Mouse (Mus musculus): ENCODE measurements around the gene Slc6a12. TPM values are rescaled to one million over a fixed set of nuclear protein-coding genes. Genes with fewer than 3 reads are reported as not detected.

Gene Slc6a12
- polyA plus RNA-seq, 1 experiment from 2014 or later: not detected

DNA sequence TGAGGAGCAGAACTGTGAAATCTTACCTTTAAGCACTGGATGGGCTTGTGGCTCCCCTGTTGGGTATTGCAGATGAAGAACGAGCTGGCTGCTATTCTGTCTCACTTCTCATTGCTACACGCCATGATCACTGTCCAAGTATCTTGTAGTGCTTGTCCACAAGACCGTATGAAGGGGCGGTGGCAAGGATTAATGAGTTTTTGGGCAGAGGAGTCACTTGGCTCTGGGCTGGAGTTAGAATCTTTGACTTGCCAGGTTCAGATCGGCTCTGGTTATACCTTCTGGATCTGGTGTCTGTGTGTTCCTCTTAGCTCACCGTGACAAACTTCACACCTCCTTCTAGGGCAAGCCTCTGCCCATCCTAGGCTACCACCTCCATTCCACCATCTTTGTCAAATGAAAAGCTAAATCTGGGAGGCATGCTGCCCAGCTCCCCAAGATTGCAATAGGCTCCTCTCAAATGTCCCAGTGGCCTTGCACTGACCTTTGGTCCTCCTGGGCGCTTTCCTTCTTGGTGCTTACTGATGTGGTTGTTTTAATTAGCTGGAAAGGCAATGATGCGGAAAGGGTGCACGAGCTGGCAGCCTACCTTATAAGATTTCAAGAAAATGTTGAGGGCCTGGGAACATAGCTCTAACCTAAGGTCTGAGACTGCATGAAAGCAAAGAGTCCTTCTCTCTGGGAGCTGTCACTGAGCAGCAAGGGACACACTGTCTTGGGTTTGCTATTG lies 20.3 kb upstream of the Slc6a12 start:
- Histone ChIP-seq H3K27ac (ENCODE audit: low read length) (no peak overlapping the region), H3K9ac (ENCODE audit: low read length) (no peak overlapping the region), H3K4me2 (ENCODE audit: low read depth, low read length) (no peak overlapping the region), H3K27me3 (ENCODE audit: control insufficient read depth, insufficient read depth, low read depth, low read length) (no peaks in the 10 kb centered on the region), H3K36me3 (ENCODE audit: control insufficient read depth, insufficient read depth, low read length) (no peaks in the 10 kb centered on the region), H3K9me3 (ENCODE audit: control insufficient read depth, low read length) (no peaks in the 10 kb centered on the region), H3K4me3 (ENCODE audit: low read length) (no peak overlapping the region), H3K4me1 (replicated peaks; ENCODE audit: control insufficient read depth, insufficient read depth, low read length) (peaks cover 11% of the 10 kb centered on the region)
- 77% methylated on average over 9 of the region's 9 CpGs for WGBS
- ATAC-seq (ENCODE audit: low read depth): no peak

DNA sequence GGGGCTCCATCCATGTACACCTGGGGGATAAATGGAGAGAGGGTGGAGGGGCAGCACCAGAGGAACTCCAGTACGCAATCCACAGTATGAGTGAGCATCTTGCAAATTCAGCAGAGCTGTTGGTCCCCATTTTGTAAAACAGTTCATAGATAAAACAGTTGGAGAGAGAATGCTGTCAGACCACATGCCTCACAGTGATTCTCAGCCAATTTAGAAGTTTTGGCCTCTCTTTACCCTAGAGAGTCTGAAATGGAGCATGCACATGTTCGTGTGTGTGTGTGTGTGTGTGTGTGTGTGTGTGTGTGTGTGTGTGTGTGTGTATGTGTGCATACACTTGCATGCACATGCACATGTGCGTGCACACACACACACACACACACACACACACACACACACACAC lies 17.6 kb upstream of the Slc6a12 start:
- no peak overlapping the region for H3K27ac ChIP-seq (ENCODE audit: low read length)
- ATAC-seq (ENCODE audit: low read depth): no peak
- no peak overlapping the region for H3K4me2 ChIP-seq (ENCODE audit: low read depth, low read length)
- peaks cover 15% of the 10 kb centered on the region for H3K4me1 ChIP-seq (replicated peaks; ENCODE audit: control insufficient read depth, insufficient read depth, low read length)
- 59% methylated on average over 2 of the region's 3 CpGs for WGBS
- no peaks in the 10 kb centered on the region for H3K27me3 ChIP-seq (ENCODE audit: control insufficient read depth, insufficient read depth, low read depth, low read length)
- H3K9ac ChIP-seq (ENCODE audit: low read length): no peak overlapping the region
- H3K36me3 ChIP-seq (ENCODE audit: control insufficient read depth, insufficient read depth, low read length): no peaks in the 10 kb centered on the region
- H3K9me3 ChIP-seq (ENCODE audit: control insufficient read depth, low read length): no peaks in the 10 kb centered on the region
- no peak overlapping the region for H3K4me3 ChIP-seq (ENCODE audit: low read length)

DNA sequence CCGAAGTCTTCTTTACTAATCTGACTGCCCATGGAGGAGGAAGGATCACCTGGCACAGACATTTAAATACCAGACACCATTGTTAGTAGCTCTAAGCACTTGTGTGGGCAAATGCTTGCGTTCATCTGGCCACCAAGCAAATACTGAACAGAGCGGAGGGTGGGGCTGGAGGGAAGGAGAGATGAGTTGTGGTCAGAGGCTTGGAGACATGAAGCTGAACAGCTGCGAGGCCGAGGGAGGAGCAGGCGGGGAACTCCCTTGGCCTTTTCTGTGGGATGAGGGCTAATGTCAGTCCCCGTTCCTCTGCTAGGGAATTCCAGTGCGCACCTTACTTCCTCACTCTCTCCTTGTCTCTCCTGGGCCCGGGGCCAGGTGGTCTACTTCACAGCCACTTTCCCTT lies 17.1 kb upstream of the Slc6a12 start:
- H3K27ac ChIP-seq (ENCODE audit: low read length): no peak overlapping the region
- no peak for ATAC-seq (ENCODE audit: low read depth)
- H3K27me3 ChIP-seq (ENCODE audit: control insufficient read depth, insufficient read depth, low read depth, low read length): no peaks in the 10 kb centered on the region
- H3K4me1 ChIP-seq (replicated peaks; ENCODE audit: control insufficient read depth, insufficient read depth, low read length): peaks cover 17% of the 10 kb centered on the region
- no peak overlapping the region for H3K4me3 ChIP-seq (ENCODE audit: low read length)
- H3K4me2 ChIP-seq (ENCODE audit: low read depth, low read length): no peak overlapping the region
- no peak overlapping the region for H3K9ac ChIP-seq (ENCODE audit: low read length)
- H3K9me3 ChIP-seq (ENCODE audit: control insufficient read depth, low read length): no peaks in the 10 kb centered on the region
- H3K36me3 ChIP-seq (ENCODE audit: control insufficient read depth, insufficient read depth, low read length): no peaks in the 10 kb centered on the region
- WGBS: 52% methylated on average over 9 of the region's 9 CpGs

DNA sequence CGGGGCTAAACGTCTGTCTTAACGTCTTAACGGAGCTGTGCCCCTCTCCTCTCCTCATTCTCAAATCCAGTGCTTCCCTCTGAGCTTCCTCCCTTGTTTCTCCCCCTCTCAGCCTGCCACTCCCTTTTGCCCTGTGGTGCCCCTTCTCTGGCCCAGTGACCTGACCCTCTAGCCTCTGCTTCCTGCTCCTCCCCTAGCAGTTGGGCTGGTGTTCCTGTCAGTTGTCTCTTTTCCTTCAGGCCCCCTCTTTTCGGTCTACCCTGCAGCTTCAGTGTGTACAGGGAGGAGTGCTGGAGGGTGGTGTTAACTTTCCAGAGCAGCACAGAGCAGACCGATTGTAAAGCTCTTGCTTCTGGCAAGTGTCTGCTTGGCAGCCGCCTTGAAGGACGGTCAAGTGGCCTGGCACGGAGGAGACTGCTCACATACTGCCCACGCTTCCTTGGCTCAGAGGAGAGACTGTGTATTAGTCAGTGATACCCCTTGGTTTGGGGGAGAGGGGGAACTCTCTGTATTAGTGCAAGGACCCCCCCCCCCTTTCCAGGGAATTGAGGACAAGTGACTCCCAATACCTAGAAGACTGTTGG lies 16.3 kb upstream of the Slc6a12 start:
- ATAC-seq (ENCODE audit: low read depth): 0 out of 2 replicates have a peak, but pooled peaks have one; percentile 20
- Histone ChIP-seq H3K27me3 (ENCODE audit: control insufficient read depth, insufficient read depth, low read depth, low read length) (no peaks in the 10 kb centered on the region), H3K4me3 (ENCODE audit: low read length) (no peak overlapping the region), H3K4me2 (ENCODE audit: low read depth, low read length) (no peak overlapping the region), H3K9me3 (ENCODE audit: control insufficient read depth, low read length) (no peaks in the 10 kb centered on the region), H3K36me3 (ENCODE audit: control insufficient read depth, insufficient read depth, low read length) (no peaks in the 10 kb centered on the region), H3K9ac (ENCODE audit: low read length) (no peak overlapping the region; the same call in 1 of the 2 replicates), H3K4me1 (replicated peaks; ENCODE audit: control insufficient read depth, insufficient read depth, low read length) (peaks cover 17% of the 10 kb centered on the region), H3K27ac (ENCODE audit: low read length) (no peak overlapping the region)
- WGBS: 40% methylated on average over 10 of the region's 10 CpGs

DNA sequence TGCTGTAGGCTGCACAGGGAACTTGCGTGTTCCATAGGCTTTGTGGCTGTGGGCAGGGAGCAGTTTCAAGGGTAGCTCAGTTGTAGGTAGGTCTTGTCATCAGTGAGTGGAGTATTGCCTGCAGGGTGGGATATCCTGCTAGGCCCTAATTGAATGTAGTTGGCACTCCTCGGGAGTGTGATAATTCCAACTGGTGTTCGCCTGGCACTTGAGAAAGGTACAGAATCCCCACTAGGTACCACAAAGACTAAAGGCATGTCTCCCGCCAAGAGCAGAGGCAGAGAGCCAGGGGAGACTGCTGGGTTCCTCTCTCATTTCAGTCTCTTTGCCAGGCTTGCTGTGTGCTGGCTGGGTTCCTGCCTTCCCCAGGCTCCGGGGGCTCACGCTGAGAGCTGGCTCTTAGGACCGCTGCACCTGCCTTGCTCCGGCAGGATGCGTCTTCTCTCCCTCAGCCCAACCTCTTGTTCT lies 14.4 kb upstream of the Slc6a12 start:
- H3K27me3 ChIP-seq (ENCODE audit: control insufficient read depth, insufficient read depth, low read depth, low read length): no peaks in the 10 kb centered on the region
- H3K9me3 ChIP-seq (ENCODE audit: control insufficient read depth, low read length): no peaks in the 10 kb centered on the region
- no peak overlapping the region for H3K9ac ChIP-seq (ENCODE audit: low read length)
- H3K27ac ChIP-seq (ENCODE audit: low read length): no peak overlapping the region
- no peaks in the 10 kb centered on the region for H3K36me3 ChIP-seq (ENCODE audit: control insufficient read depth, insufficient read depth, low read length)
- H3K4me3 ChIP-seq (ENCODE audit: low read length): no peak overlapping the region
- no peak for ATAC-seq (ENCODE audit: low read depth)
- WGBS: 64% methylated on average over 9 of the region's 9 CpGs
- no peak overlapping the region for H3K4me2 ChIP-seq (ENCODE audit: low read depth, low read length)
- peaks cover 17% of the 10 kb centered on the region for H3K4me1 ChIP-seq (replicated peaks; ENCODE audit: control insufficient read depth, insufficient read depth, low read length)

DNA sequence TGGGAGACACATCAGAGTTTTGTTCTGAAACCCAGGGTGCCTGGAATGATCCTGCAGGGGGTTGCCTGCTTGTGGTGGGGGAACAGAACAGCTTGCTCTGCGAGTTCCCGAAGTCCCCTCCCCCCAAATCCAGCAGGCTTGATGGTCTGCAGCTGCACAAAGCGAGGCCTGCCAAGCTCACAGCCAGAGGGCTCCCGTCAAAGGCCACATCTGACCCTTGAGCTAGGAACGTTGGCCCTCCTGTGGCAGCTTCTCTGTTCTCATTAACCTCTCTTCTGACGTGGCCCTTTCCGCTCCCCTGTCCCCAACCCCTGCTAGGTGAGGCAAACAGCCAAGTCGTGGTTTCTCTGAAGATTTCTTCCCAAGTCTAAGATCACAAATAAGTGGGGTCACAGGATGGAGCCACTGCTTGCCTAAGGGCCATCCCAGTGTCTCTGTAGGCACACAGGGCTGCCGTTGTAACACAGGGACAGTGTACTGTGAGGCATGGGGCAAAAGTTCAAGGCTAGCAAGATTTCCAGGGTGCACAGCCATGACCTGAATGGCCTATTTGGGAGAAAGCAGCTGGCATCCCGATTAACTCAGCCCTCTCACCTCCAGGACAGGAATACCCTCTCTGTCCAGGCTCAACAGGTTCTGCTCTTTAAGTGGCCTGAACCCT lies 12.9 kb upstream of the Slc6a12 start:
- WGBS: 14% methylated on average over 10 of the region's 10 CpGs
- Histone ChIP-seq H3K27me3 (ENCODE audit: control insufficient read depth, insufficient read depth, low read depth, low read length) (no peaks in the 10 kb centered on the region), H3K27ac (ENCODE audit: low read length) (no peak overlapping the region), H3K36me3 (ENCODE audit: control insufficient read depth, insufficient read depth, low read length) (no peaks in the 10 kb centered on the region), H3K4me1 (replicated peaks; ENCODE audit: control insufficient read depth, insufficient read depth, low read length) (peaks cover 17% of the 10 kb centered on the region), H3K9me3 (ENCODE audit: control insufficient read depth, low read length) (no peaks in the 10 kb centered on the region), H3K4me3 (ENCODE audit: low read length) (no peak overlapping the region), H3K9ac (ENCODE audit: low read length) (no peak overlapping the region), H3K4me2 (ENCODE audit: low read depth, low read length) (no peak overlapping the region)
- peak; percentile 87 for ATAC-seq (ENCODE audit: low read depth)

DNA sequence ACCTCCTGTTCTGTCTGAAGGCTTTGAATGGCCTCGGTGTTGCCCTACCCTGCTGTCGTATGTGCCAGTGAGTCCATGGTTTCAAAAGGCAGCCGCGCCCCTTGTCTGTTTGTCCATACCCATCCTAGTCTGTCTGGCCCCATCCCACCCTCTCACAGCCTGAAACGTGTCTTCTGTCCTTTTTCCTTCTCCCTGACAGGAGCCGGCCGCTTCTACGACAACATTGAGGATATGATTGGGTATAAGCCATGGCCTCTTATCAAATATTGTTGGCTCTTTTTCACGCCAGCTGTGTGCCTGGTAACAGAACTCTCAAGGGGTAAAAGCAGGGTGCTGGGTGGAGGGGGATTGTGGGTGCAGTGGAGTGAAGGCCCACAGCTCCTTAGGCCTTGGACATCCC lies 7.0 kb upstream of the Slc6a12 start:
- ATAC-seq (ENCODE audit: low read depth): no peak
- 0 out of 2 replicates have a peak, but pooled peaks cover 3% of the 10 kb centered on the region for H3K4me1 ChIP-seq (replicated peaks; ENCODE audit: control insufficient read depth, insufficient read depth, low read length)
- 81% methylated on average over 9 of the region's 9 CpGs for WGBS
- H3K4me3 ChIP-seq (ENCODE audit: low read length): no peak overlapping the region
- H3K9ac ChIP-seq (ENCODE audit: low read length): no peak overlapping the region
- H3K27me3 ChIP-seq (ENCODE audit: control insufficient read depth, insufficient read depth, low read depth, low read length): no peaks in the 10 kb centered on the region
- no peak overlapping the region for H3K27ac ChIP-seq (ENCODE audit: low read length)
- no peak overlapping the region for H3K4me2 ChIP-seq (ENCODE audit: low read depth, low read length)
- no peaks in the 10 kb centered on the region for H3K9me3 ChIP-seq (ENCODE audit: control insufficient read depth, low read length)
- H3K36me3 ChIP-seq (ENCODE audit: control insufficient read depth, insufficient read depth, low read length): no peaks in the 10 kb centered on the region

DNA sequence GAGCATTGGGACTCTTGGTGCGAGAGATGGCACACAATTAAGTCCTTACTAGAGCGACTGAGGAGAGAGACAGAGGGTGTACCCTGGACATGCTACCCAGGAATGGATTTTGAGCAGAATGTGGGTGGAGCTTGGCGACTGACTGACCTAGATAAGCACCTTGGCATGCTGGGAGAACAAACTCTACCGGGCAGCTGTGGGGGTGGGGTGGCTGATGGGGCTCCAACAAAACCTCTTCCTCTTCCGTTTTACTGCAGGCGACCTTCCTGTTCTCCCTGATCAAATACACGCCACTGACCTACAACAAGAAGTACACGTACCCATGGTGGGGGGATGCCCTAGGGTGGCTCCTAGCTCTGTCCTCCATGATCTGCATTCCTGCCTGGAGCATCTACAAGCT lies 6.3 kb upstream of the Slc6a12 start:
- ATAC-seq (ENCODE audit: low read depth): no peak; the same call in 1 of the 2 replicates
- Histone ChIP-seq H3K4me3 (ENCODE audit: low read length) (no peak overlapping the region), H3K27ac (ENCODE audit: low read length) (no peak overlapping the region), H3K27me3 (ENCODE audit: control insufficient read depth, insufficient read depth, low read depth, low read length) (no peaks in the 10 kb centered on the region), H3K9me3 (ENCODE audit: control insufficient read depth, low read length) (no peaks in the 10 kb centered on the region), H3K9ac (ENCODE audit: low read length) (no peak overlapping the region), H3K4me1 (replicated peaks; ENCODE audit: control insufficient read depth, insufficient read depth, low read length) (0 out of 2 replicates have a peak, but pooled peaks cover 3% of the 10 kb centered on the region), H3K4me2 (ENCODE audit: low read depth, low read length) (no peak overlapping the region), H3K36me3 (ENCODE audit: control insufficient read depth, insufficient read depth, low read length) (no peaks in the 10 kb centered on the region)
- 38% methylated on average over 8 of the region's 8 CpGs for WGBS

DNA sequence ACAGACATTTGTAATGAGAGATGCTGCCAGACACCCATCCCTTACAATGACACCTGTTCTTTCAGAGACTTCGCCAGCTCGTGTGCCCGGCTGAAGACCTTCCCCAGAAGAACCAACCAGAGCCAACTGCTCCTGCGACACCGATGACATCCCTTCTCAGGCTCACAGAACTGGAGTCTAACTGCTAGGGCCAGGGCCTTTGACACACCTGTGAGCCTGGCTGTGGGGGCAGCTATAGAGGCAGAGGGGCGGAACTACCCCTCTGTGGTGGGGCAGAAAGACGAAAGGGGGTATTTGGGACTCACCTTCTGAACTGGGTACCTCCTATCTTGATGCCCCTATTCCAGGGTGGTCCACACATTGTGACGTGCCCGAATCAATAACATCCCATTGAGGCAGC lies 5.6 kb upstream of the Slc6a12 start:
- Histone ChIP-seq H3K9ac (ENCODE audit: low read length) (no peak overlapping the region), H3K27ac (ENCODE audit: low read length) (no peak overlapping the region), H3K4me2 (ENCODE audit: low read depth, low read length) (no peak overlapping the region), H3K4me1 (replicated peaks; ENCODE audit: control insufficient read depth, insufficient read depth, low read length) (0 out of 2 replicates have a peak, but pooled peaks cover 3% of the 10 kb centered on the region), H3K4me3 (ENCODE audit: low read length) (no peak overlapping the region), H3K36me3 (ENCODE audit: control insufficient read depth, insufficient read depth, low read length) (no peaks in the 10 kb centered on the region), H3K9me3 (ENCODE audit: control insufficient read depth, low read length) (no peaks in the 10 kb centered on the region), H3K27me3 (ENCODE audit: control insufficient read depth, insufficient read depth, low read depth, low read length) (no peaks in the 10 kb centered on the region)
- 88% methylated on average over 9 of the region's 9 CpGs for WGBS
- no peak for ATAC-seq (ENCODE audit: low read depth)

Measured in lung, embryonic 16.5 days (tissue).